Mouse (Mus musculus) cerebral cortex, adult 2 months (tissue): ENCODE results near the gene Piga.

ENCODE experiments used
- WGBS: fragments of 180-500 bp; shearing (Covaris S2); methylation state at CpG from one replicate; pipeline ENCODE4 v1.1.7; 2018; 5-methylcytosine and 5-hydroxymethylcytosine counted together

Piga gene

DNA sequence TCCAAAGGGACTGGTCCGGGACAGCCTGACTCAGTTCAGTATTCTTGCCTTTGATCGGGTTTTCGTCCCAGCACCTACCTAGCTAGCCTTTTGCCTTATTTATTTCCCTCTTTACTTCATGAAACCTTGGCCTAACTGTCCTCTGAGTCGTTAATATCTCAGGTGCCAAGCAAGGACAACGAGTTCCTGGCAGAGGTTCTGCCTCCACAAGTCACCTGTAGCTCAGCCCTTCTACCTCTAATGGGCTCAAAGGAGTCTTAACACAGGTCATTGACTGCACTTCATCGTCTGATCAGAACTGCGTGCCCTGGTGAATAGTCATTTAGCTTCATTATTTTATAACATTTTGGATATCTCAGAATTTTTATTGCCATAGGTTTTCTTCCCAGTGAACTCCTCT lies 19.9 kb downstream of the Piga start:
- 85% methylated on average over 7 of the region's 7 CpGs for WGBS

DNA sequence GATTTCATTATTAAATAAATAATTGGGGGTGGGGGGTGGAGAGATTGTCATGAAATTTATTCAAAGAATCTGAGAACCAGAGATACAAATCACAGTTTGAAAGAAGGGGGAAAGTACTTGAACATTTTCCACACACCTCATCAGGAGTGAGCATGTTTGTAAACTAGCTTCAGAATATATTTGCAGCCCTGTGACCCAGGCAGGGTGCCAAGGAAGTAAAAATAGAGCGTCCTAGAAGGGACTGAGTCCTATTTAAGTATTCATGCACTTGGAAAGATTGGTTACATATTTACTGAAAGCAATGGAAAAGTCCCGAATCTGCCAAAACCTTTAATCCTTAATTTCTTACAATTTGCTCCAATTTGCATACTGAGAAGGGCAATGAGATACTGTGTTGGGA lies 20.6 kb downstream of the Piga start:
- WGBS: 38% methylated on average over 2 of the region's 2 CpGs

DNA sequence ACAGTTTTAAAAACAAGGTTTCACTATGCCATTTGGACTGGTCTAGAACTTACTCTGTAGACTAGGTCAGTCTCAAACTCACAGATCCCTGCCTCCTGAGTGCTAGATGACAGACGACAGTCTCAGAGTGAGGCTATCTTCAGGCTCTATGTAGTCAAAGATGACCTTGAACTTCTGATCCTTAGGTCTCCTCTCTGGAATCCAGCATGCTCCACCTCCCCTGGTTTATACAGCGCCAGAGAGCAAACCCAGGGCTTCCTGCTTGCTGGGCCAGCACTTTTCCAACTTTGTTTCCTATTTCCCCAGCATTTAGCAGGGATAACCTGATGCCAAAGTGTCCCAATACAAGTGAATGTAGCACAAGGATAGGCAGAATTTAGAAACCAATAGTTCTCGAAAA lies 21.1 kb downstream of the Piga start:
- 75% methylated on average over 3 of the region's 3 CpGs for WGBS

DNA sequence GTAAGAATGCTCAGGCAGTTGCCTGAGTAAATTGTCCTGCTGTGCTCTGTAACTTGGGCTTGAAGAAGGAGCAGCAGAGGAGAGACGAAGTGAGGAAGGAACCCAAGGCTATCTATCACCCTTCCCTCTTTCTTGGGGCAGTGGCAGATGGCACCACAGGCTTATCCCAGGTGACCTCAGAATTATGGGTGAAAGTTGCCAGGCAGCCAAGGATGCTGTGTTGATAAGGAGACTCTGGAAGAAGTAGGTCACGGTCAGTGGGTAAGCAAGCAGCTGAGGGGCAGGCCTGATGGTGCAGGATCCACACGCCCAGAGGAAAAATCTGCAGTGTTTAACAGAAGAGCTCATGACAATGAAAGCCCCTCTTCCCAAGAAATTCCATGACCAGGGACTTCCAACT lies 21.7 kb downstream of the Piga start:
- 92% methylated on average over 3 of the region's 3 CpGs for WGBS

DNA sequence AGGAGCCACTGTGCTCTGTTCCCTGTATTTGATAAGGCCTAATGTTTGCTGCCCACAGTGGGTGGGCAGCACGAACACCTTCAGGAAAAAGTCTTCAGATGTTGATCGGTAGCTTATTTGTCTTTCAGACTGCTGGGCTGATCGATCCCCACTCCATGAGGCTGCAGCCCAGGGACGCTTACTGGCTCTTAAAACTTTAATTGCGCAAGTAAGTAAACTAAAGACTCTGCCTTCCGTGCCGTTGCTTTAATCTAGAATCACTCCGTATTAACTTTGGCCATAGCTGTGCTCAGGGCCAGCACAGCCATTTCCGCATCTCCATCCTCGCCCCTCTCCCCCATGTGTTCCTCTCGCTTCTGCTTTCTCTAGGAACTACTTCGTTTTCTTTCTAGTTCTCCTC lies 26.0 kb downstream of the Piga start:
- 90% methylated on average over 12 of the region's 12 CpGs for WGBS

DNA sequence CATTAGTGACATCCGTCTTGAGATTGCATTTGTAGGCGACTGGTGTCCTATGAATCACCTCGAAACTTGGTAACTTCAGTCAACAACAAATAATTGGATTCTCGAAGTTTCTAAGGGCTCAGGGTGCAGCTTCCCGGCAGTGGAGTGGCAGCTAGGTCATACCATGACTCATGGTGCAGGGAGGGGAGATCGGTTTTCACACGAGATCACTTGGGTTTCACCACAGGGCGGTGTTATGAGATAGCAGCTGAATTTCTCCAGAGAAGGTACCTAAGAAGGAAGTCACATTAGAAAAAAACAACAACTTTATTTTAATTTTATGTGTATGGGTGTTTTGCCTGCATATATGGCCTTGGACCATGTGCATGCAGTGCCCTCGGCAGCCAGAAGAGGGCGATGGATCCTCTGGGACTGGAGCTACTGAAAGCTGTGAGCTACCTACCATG lies 26.5 kb downstream of the Piga start:
- WGBS: 86% methylated on average over 10 of the region's 10 CpGs

DNA sequence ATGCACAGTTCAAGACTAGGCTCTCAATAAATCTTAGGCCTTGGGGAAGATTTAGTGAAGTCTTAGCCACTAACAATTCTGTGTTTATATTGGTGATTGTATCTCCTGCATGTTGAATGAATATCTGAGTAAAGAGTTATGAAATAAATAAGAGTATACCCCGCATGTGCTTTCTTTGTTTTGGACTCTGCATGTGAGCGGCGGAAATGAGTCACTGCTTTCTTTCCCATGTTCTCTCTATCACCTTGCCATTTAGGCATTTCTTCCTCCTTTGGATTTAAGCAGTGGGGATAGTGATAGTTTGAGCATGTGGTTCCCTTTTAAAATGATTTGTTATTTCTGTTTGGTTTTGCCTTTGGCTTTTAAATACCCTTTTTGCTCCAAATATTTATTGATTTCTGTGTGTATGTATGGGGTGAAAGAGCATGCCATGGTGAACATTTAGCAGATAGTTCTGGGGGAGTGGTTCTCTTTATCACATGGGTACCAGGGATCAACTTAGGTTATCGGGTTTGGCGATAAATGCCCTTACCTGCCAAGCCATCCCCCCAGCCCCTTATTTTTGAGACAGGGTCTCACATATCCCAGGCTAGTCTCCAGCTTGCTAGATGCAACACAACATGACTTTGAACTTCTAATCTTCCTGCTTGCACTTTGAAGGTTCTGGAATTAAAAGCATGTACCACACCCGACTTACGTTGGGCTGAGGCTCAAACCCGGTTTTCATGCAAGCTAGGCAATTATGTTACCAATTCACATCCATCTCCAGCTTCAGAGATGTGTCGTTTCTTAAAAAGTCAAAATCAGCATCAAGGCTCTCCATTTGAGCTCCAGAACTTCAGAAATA lies 27.5 kb downstream of the Piga start:
- 94% methylated on average over 9 of the region's 9 CpGs for WGBS

DNA sequence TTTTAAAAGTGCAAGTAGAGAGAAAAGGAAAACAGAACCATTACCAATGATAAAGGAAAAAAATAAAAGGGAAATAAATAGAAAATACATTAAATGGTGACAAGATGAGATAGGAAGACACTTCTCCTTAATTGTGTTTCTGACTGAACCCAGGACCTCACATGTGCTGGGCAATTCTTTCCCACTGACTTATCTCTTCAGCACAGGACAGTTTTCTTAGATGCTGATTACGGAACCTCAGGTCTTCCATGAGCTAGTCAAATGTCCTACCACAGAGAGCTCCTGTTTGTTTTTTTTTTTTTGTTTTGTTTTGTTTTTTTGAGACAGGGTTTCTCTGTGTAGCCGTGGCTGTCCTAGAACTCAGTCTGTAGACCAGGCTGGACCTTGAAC lies 28.1 kb downstream of the Piga start:
- WGBS: 90% methylated on average over 2 of the region's 2 CpGs

DNA sequence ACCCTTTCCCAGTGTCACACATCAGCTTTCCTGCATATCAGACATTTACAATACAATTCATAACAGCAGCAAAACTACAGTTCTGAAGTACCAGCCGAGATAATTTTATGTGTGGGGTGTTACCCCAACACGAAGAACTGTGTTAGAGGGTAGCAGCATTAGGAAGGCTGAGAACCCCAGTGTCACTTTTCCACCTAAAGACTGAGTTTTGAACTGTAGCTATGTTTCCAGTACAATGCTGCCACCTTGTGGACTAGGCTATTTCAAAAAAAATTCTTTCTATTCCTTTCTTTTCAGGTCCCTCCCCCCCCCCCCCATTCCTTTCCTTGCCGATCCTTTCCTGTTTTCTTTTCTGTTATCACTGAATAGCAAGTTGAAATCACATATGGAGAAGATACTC lies 29.6 kb downstream of the Piga start:
- 12% methylated on average over 3 of the region's 3 CpGs for WGBS

DNA sequence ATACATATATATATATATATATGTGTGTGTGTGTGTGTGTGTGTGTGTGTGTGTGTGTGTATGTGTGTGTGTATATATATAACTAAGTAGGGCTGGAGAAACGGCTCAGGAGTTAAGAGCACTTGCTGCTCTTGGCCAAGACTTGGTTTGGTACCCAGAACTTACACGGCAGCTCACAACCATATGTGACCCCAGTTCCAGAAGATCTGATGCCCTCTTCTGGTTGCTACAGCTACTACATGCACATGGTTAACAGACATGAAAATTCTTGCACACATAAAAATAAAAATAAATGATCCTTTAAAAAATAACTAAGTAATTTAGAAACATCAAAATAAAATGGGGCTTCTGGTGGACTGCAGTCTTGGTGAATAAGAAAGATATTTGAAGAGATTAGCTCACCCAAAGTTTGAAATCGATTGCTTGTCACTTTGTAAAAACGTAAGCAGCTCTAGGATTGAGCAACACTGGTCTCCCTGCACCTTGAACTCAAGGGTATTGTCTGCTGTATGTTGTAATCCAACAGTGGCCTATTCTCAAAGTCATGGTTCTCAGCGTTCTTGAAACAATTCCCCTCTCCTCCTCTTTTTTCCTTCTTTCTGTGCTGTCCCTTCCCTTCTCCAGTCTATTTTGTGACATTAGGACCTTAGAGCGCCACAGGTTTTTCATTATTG lies 39.8 kb downstream of the Piga start:
- WGBS: 75% methylated on average over 6 of the region's 6 CpGs
